Mouse (Mus musculus): ENCODE results near the gene Slc51b. TPM values are rescaled to one million over a fixed set of nuclear protein-coding genes. Genes with fewer than 3 reads are reported as not detected.

The Slc51b gene
- polyA plus RNA-seq, 1 experiment from 2014 or later = not detected

DNA sequence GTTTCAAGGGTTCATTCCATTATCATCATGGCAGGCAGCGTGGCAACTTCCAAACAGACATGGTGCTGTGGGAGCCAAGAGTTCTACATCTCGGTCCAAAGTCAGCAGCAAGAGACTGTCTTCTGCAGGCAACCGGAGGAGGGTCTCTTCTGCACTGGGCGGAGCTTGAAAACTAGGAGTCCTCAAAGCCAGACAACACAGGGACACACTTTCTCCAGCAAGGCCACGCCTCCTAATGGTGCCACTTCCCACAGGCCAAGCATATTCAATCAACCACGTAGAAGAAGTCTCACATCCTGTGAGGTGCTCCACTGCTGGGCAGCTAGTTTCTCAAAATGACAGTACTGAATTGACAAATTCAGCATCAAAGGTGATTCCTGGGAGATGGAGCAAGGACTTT is 25.2 kb upstream of the Slc51b start:
- H3K27ac ChIP-seq (ENCODE audit: low read length) = no peak overlapping the region
- H3K4me3 ChIP-seq (ENCODE audit: low read depth, low read length) = no peak overlapping the region
- no peaks in the 10 kb centered on the region for H3K4me1 ChIP-seq (ENCODE audit: control insufficient read depth, insufficient read depth, low read length)
- H3K36me3 ChIP-seq (ENCODE audit: control insufficient read depth, insufficient read depth, low read length) = peaks cover 44% of the 10 kb centered on the region
- 88% methylated on average over 6 of the region's 6 CpGs for WGBS
- no peaks in the 10 kb centered on the region for H3K9me3 ChIP-seq (ENCODE audit: control insufficient read depth, low read depth, low read length)
- no peak overlapping the region for H3K9ac ChIP-seq (replicated peaks; ENCODE audit: low read depth, low read length)
- ATAC-seq (ENCODE audit: insufficient number of reproducible peaks, insufficient read depth, low FRiP score, low read depth) = no peak
- no peaks in the 10 kb centered on the region for H3K27me3 ChIP-seq (ENCODE audit: control insufficient read depth, insufficient read depth, low read length)
- H3K4me2 ChIP-seq (replicated peaks; ENCODE audit: low read depth, low read length) = no peak overlapping the region

GRCm38 (mm10) chr9:65444692-65445091 is 21.9 kb upstream of the Slc51b start:
- H3K36me3 ChIP-seq (ENCODE audit: control insufficient read depth, insufficient read depth, low read length) = peaks cover 40% of the 10 kb centered on the region
- no peaks in the 10 kb centered on the region for H3K4me1 ChIP-seq (ENCODE audit: control insufficient read depth, insufficient read depth, low read length)
- H3K27ac ChIP-seq (ENCODE audit: low read length) = no peak overlapping the region
- no peak overlapping the region for H3K4me2 ChIP-seq (replicated peaks; ENCODE audit: low read depth, low read length)
- H3K9me3 ChIP-seq (ENCODE audit: control insufficient read depth, low read depth, low read length) = no peaks in the 10 kb centered on the region
- H3K4me3 ChIP-seq (ENCODE audit: low read depth, low read length) = no peak overlapping the region
- H3K27me3 ChIP-seq (ENCODE audit: control insufficient read depth, insufficient read depth, low read length) = no peaks in the 10 kb centered on the region
- 92% methylated on average over 4 of the region's 4 CpGs for WGBS
- H3K9ac ChIP-seq (replicated peaks; ENCODE audit: low read depth, low read length) = no peak overlapping the region
- ATAC-seq (ENCODE audit: insufficient number of reproducible peaks, insufficient read depth, low FRiP score, low read depth) = no peak

DNA sequence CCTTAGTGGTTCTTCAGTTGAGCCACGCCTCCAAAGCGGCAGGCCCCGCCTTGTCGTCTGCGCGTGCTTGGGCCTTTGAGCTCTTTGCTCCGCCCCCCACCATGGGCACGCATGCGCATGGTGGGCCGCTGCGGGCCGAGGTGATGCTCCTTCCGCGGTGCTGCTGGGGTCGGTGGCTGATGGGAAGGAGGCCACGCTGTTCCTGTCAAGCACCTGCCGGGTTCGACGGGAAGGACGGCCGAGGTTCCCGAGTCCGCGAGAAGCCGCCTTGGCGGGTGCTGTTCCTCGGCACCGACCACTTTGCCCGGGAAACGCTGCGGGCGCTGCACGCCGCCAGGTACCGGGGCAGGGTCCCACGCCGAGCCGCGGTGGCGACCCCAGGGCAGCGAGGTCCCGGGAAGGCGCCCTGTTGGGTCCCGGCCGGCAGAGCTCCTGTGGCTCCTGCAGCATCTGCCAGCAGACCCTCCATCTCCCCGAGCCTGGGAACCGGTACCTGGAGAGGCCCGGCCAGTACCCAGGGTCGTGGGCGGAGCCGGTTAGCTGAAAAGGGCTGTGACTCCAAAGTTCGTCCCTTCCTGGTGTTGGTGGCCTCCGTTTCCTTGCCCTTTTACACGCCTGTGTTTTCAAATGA is 13.0 kb upstream of the Slc51b start, which contains the start of gene Mtfmt:
Mtfmt (plus strand) TSS at position 112 of the 631 bp plus-strand sequence.
- Histone ChIP-seq H3K4me3 (ENCODE audit: low read depth, low read length) (peak within 1 kb of the TSS; percentile 79), H3K4me1 (ENCODE audit: control insufficient read depth, insufficient read depth, low read length) (no peaks in the 10 kb centered on the region), H3K4me2 (replicated peaks; ENCODE audit: low read depth, low read length) (peak within 1 kb of the TSS; percentile 49), H3K9ac (replicated peaks; ENCODE audit: low read depth, low read length) (peak within 1 kb of the TSS; percentile 64), H3K36me3 (ENCODE audit: control insufficient read depth, insufficient read depth, low read length) (peaks cover 9% of the 10 kb centered on the region), H3K27me3 (ENCODE audit: control insufficient read depth, insufficient read depth, low read length) (no peaks in the 10 kb centered on the region), H3K27ac (ENCODE audit: low read length) (no peak within 1 kb of the TSS), H3K9me3 (ENCODE audit: control insufficient read depth, low read depth, low read length) (no peaks in the 10 kb centered on the region)
- WGBS = under 1% methylated on average over 54 of the region's 54 CpGs
- ATAC-seq (ENCODE audit: insufficient number of reproducible peaks, insufficient read depth, low FRiP score, low read depth) = peak; percentile 90

GRCm38 (mm10) chr9:65435211-65435610 is 12.5 kb upstream of the Slc51b start:
- H3K4me1 ChIP-seq (ENCODE audit: control insufficient read depth, insufficient read depth, low read length) = no peaks in the 10 kb centered on the region
- no peaks in the 10 kb centered on the region for H3K27me3 ChIP-seq (ENCODE audit: control insufficient read depth, insufficient read depth, low read length)
- H3K27ac ChIP-seq (ENCODE audit: low read length) = no peak overlapping the region
- H3K4me2 ChIP-seq (replicated peaks; ENCODE audit: low read depth, low read length) = no peak overlapping the region; the same call in 1 of the 2 replicates
- H3K9ac ChIP-seq (replicated peaks; ENCODE audit: low read depth, low read length) = no peak overlapping the region
- H3K9me3 ChIP-seq (ENCODE audit: control insufficient read depth, low read depth, low read length) = no peaks in the 10 kb centered on the region
- ATAC-seq (ENCODE audit: insufficient number of reproducible peaks, insufficient read depth, low FRiP score, low read depth) = no peak; the same call in 1 of the 2 replicates
- 70% methylated on average over 4 of the region's 4 CpGs for WGBS
- peak overlapping the region; percentile 79 for H3K4me3 ChIP-seq (ENCODE audit: low read depth, low read length)
- peaks cover 4% of the 10 kb centered on the region for H3K36me3 ChIP-seq (ENCODE audit: control insufficient read depth, insufficient read depth, low read length)

GRCm38 (mm10) chr9:65434140-65434539 is 11.4 kb upstream of the Slc51b start:
- 64% methylated on average over 5 of the region's 5 CpGs for WGBS
- no peaks in the 10 kb centered on the region for H3K9me3 ChIP-seq (ENCODE audit: control insufficient read depth, low read depth, low read length)
- H3K27ac ChIP-seq (ENCODE audit: low read length) = no peak overlapping the region
- H3K36me3 ChIP-seq (ENCODE audit: control insufficient read depth, insufficient read depth, low read length) = peaks cover 4% of the 10 kb centered on the region
- H3K4me2 ChIP-seq (replicated peaks; ENCODE audit: low read depth, low read length) = no peak overlapping the region
- no peaks in the 10 kb centered on the region for H3K4me1 ChIP-seq (ENCODE audit: control insufficient read depth, insufficient read depth, low read length)
- H3K4me3 ChIP-seq (ENCODE audit: low read depth, low read length) = no peak overlapping the region
- H3K9ac ChIP-seq (replicated peaks; ENCODE audit: low read depth, low read length) = no peak overlapping the region
- ATAC-seq (ENCODE audit: insufficient number of reproducible peaks, insufficient read depth, low FRiP score, low read depth) = no peak
- no peaks in the 10 kb centered on the region for H3K27me3 ChIP-seq (ENCODE audit: control insufficient read depth, insufficient read depth, low read length)

- H3K9me3 ChIP-seq (ENCODE audit: control insufficient read depth, low read depth, low read length) = no peaks in the 10 kb centered on the region
- no peak for ATAC-seq (ENCODE audit: insufficient number of reproducible peaks, insufficient read depth, low FRiP score, low read depth)
- H3K4me2 ChIP-seq (replicated peaks; ENCODE audit: low read depth, low read length) = no peak overlapping the region
- no peaks in the 10 kb centered on the region for H3K27me3 ChIP-seq (ENCODE audit: control insufficient read depth, insufficient read depth, low read length)
- H3K4me3 ChIP-seq (ENCODE audit: low read depth, low read length) = no peak overlapping the region
- H3K27ac ChIP-seq (ENCODE audit: low read length) = no peak overlapping the region
- H3K9ac ChIP-seq (replicated peaks; ENCODE audit: low read depth, low read length) = no peak overlapping the region
- 2% methylated on average over 3 of the region's 3 CpGs for WGBS
- H3K4me1 ChIP-seq (ENCODE audit: control insufficient read depth, insufficient read depth, low read length) = no peaks in the 10 kb centered on the region
- H3K36me3 ChIP-seq (ENCODE audit: control insufficient read depth, insufficient read depth, low read length) = no peaks in the 10 kb centered on the region
These were observed 9.5 kb upstream of the Slc51b start for GRCm38 (mm10) chr9:65432236-65432635.

DNA sequence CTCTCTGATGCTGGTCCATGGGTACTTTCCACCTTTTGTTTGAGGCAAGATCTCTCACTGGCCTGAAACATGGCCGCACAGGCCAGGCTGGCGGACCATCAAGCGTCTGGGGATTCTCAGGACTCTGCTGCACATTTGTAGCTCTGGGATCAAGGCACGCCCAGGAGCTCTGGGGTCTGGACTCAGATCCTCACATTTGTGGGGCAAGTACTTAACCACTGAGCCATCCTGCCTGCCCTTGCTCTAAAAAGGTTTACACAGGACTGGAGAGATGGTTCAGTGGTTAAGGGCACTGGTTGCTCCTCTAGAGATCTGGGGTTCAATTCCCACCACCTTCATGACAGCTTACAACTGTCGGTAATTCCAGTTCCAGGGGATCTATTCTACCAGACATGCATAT is 8.2 kb upstream of the Slc51b start:
- 90% methylated on average over 5 of the region's 5 CpGs for WGBS
- H3K36me3 ChIP-seq (ENCODE audit: control insufficient read depth, insufficient read depth, low read length) = no peaks in the 10 kb centered on the region
- H3K9me3 ChIP-seq (ENCODE audit: control insufficient read depth, low read depth, low read length) = no peaks in the 10 kb centered on the region
- H3K4me3 ChIP-seq (ENCODE audit: low read depth, low read length) = no peak overlapping the region
- H3K9ac ChIP-seq (replicated peaks; ENCODE audit: low read depth, low read length) = no peak overlapping the region
- no peaks in the 10 kb centered on the region for H3K27me3 ChIP-seq (ENCODE audit: control insufficient read depth, insufficient read depth, low read length)
- H3K4me1 ChIP-seq (ENCODE audit: control insufficient read depth, insufficient read depth, low read length) = no peaks in the 10 kb centered on the region
- H3K4me2 ChIP-seq (replicated peaks; ENCODE audit: low read depth, low read length) = no peak overlapping the region
- ATAC-seq (ENCODE audit: insufficient number of reproducible peaks, insufficient read depth, low FRiP score, low read depth) = no peak
- H3K27ac ChIP-seq (ENCODE audit: low read length) = no peak overlapping the region

GRCm38 (mm10) chr9:65430401-65430800 is 7.6 kb upstream of the Slc51b start:
- no peaks in the 10 kb centered on the region for H3K27me3 ChIP-seq (ENCODE audit: control insufficient read depth, insufficient read depth, low read length)
- no peak overlapping the region for H3K4me3 ChIP-seq (ENCODE audit: low read depth, low read length)
- no peaks in the 10 kb centered on the region for H3K36me3 ChIP-seq (ENCODE audit: control insufficient read depth, insufficient read depth, low read length)
- no peak overlapping the region for H3K9ac ChIP-seq (replicated peaks; ENCODE audit: low read depth, low read length)
- no peaks in the 10 kb centered on the region for H3K9me3 ChIP-seq (ENCODE audit: control insufficient read depth, low read depth, low read length)
- H3K4me1 ChIP-seq (ENCODE audit: control insufficient read depth, insufficient read depth, low read length) = no peaks in the 10 kb centered on the region
- no peak for ATAC-seq (ENCODE audit: insufficient number of reproducible peaks, insufficient read depth, low FRiP score, low read depth)
- H3K4me2 ChIP-seq (replicated peaks; ENCODE audit: low read depth, low read length) = no peak overlapping the region
- H3K27ac ChIP-seq (ENCODE audit: low read length) = no peak overlapping the region

DNA sequence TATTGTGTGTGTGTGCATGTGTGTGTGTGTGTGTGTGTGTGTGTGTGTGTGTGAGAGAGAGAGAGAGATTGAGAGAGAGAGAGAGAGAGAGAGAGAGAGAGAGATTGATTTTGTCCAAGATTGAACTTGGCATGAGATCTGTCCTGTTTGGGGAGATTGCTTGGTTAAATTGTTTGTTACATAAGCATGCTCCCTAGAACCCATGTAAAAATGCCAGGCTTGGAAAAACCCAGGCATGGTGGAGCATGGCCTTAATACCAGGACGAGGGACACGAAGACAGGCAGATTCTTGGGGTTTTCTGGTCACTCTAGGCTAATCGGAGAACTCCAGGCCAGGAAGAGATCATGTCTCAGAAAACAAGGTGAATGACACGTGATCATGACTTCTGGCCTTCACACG is 5.2 kb upstream of the Slc51b start:
- no peaks in the 10 kb centered on the region for H3K27me3 ChIP-seq (ENCODE audit: control insufficient read depth, insufficient read depth, low read length)
- no peaks in the 10 kb centered on the region for H3K36me3 ChIP-seq (ENCODE audit: control insufficient read depth, insufficient read depth, low read length)
- no peak overlapping the region for H3K27ac ChIP-seq (ENCODE audit: low read length)
- no peaks in the 10 kb centered on the region for H3K9me3 ChIP-seq (ENCODE audit: control insufficient read depth, low read depth, low read length)
- H3K4me3 ChIP-seq (ENCODE audit: low read depth, low read length) = no peak overlapping the region
- H3K4me1 ChIP-seq (ENCODE audit: control insufficient read depth, insufficient read depth, low read length) = no peaks in the 10 kb centered on the region
- H3K4me2 ChIP-seq (replicated peaks; ENCODE audit: low read depth, low read length) = no peak overlapping the region
- WGBS = 86% methylated on average over 5 of the region's 5 CpGs
- H3K9ac ChIP-seq (replicated peaks; ENCODE audit: low read depth, low read length) = no peak overlapping the region
- no peak for ATAC-seq (ENCODE audit: insufficient number of reproducible peaks, insufficient read depth, low FRiP score, low read depth)
